Mouse (Mus musculus) layer of hippocampus, adult 8-10 months (tissue): ENCODE results near the gene Speer4d. TPM values are rescaled to one million over a fixed set of nuclear protein-coding genes. Genes with fewer than 3 reads are reported as not detected.
A peak's percentile ranks its signal among the peaks of the same experiment; 100 is the strongest.
"Not testable (repeated sequence)": the region's sequence is repeated elsewhere in the genome, so short reads cannot be mapped to it uniquely, and the experiment has no call there.

ENCODE experiments used
- DNase-seq, 2 experiments: peaks; one replicate each; pipeline ENCODE4 v3.0.0; 2022; ENCODE audit warnings: low spot score in 2 of 2
- total RNA-seq, 4 experiments: library from RNA; stranded (reverse); gene quantifications; 2 replicates each; pipeline ENCODE4 v1.2.4; 2022

Gene Speer4d
- total RNA-seq = not detected

GRCm38 (mm10) chr5:15618764-15619163 lies at the start of gene Speer4d:
Speer4d (plus strand) TSS chr5:15619064.
- DNase-seq = not testable (repeated sequence)

DNA sequence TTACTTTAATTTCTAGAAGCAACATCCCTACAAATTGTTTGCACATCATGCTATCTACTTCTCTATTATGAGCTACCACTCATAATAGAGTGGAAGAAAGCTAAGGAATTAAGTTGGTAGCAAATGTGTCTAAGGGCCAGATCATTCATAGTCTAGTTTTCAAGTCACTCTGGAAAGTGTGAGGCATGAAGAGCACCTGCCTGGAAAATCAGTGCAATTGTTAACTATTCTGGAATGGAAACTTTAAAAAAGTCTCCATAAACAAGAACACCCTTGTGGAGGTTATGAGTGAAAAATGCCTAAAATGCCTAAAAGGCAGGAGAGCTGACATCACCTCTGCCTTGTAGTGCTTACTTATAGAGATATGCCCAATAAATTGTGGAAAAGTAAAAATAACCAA lies 45.1 kb upstream of the Speer4d start:
- DNase-seq = not testable (repeated sequence)

DNA sequence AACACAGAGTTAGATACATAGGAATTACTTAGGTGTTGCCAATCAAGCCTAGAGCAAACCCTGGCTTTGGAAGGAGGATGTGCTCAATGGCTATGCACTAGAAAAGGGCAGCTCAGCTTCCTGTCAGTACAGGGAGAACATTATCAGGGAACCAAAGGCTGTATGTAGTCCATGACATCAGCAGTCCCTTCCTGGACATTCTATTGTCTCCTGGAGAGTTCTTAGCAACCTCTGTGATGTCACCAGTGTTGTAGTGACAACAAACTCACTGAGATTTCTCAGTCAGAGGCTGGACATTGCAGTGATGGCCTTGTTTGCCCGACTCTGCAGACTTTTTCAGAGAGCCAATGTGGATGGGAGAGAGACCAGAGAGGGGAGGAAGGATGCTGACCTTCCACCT lies 41.8 kb upstream of the Speer4d start, which contains the start of gene Gm21083:
Gene Gm21083 (plus strand): TSS at position 301 of the 400 bp plus-strand sequence.
- not testable (repeated sequence) for DNase-seq

GRCm38 (mm10) chr5:15586351-15586750 lies 32.5 kb upstream of the Speer4d start:
- DNase-seq = not testable (repeated sequence)

DNA sequence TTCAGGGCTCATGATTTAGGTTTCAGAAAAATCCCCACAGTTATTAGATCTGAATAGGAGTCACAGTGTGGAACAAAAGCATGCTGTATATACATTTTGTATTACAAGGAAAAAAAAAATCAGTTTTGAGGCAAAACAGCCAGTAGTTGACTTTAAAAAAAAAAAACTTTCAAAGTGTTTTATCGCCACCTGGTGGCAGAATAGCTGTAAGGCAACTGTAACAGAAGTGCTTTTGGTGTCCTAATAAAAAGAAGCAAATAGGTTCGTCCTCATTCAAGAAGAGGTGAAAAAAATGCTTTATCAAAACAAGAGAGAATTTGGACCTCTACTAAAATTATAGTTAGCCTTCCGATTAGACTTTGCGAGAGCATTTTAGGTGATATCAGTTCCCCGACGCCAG lies 30.6 kb upstream of the Speer4d start:
- DNase-seq = not testable (repeated sequence)

DNA sequence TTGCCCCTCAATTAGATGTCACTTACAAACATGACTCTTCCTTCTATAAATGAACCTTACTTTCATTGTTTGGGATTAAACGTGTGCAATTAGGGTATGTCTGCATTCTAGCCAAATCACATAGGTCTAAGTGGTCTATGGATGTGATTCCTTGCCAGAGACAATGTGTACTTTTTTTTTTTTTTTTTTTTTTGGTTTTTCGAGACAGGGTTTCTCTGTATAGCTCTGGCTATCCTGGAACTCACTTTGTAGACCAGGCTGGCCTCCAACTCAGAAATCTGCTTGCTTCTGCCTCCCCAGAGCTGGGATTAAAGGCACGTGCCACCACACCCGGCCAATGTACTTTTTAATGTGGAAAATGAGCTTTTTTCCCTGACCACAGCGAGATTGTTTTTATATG lies 28.2 kb upstream of the Speer4d start:
- not testable (repeated sequence) for DNase-seq

DNA sequence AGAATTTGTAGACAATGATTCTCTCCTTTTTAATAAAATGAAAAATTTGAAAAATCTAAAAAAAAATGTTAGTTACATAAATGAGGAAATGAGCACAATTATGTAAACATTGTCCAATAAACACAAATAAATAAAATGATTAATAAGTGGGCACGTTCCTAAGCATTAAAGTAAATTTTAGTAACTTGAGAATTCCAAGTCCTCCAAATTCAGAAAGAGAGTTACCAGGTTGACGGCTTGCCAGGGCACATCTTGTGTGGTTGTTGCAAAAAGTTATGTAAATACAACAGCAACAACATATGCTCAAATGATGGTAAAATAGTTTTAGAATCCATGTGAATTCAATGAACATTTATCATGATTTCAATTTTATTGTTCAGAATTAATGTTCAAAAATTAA lies 27.3 kb upstream of the Speer4d start:
- DNase-seq = not testable (repeated sequence)

GRCm38 (mm10) chr5:15598831-15599230 lies 20.0 kb upstream of the Speer4d start:
- not testable (repeated sequence) for DNase-seq

- DNase-seq = not testable (repeated sequence)
Measured at GRCm38 (mm10) chr5:15600342-15600741, 18.5 kb upstream of the Speer4d start.

GRCm38 (mm10) chr5:15601481-15601880 lies 17.4 kb upstream of the Speer4d start:
- DNase-seq = not testable (repeated sequence)

- not testable (repeated sequence) for DNase-seq
Measured at GRCm38 (mm10) chr5:15601960-15602359, 16.9 kb upstream of the Speer4d start.

- not testable (repeated sequence) for DNase-seq
Measured at GRCm38 (mm10) chr5:15602424-15602947, 16.4 kb upstream of the Speer4d start.

DNA sequence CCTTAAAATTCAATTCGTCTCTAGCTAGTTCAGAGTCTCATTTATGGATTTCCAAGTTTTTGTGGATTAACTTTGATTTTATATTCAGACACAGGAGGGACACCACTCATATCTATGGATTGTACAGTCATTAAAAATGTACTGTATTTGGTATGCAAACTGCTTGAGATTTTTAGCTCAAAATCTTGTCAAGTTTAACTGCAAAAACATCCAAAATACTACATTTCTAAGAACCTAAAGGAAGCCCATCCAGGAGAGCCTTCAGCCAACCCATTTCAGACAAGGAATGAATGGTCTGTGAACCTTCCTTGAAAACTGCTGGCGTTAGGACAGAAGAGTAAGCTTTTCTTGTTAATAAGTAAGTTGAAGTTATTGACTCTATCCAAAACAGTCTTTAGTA lies 15.9 kb upstream of the Speer4d start:
- DNase-seq = not testable (repeated sequence)

GRCm38 (mm10) chr5:15603585-15603984 lies 15.3 kb upstream of the Speer4d start:
- DNase-seq = not testable (repeated sequence)

GRCm38 (mm10) chr5:15606677-15607076 lies 12.2 kb upstream of the Speer4d start:
- DNase-seq = peak in 1 of 2 experiments; percentile 13

GRCm38 (mm10) chr5:15610695-15611094 lies 8.2 kb upstream of the Speer4d start:
- not testable (repeated sequence) for DNase-seq

DNA sequence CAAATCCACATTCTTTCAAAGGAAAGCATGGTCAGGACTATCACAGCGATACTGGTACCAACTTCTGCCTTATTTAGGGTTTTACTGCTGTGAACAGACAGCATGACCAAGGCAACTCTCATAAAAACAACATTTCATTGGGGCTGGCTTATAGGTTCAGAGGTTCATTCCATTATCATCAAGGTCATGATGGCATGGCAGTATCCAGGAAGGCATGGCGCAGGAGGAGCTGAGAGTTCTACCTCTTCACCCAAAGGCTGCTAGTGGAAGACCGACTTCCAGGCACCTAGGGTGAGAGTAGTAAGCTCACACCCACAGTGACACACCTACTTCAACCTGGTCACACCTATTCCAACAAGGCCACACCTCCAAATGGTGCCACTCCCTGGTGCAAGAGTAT lies 2.7 kb upstream of the Speer4d start:
- not testable (repeated sequence) for DNase-seq

- not testable (repeated sequence) for DNase-seq
Measured at GRCm38 (mm10) chr5:15628136-15628535, 9.3 kb downstream of the Speer4d start.

DNA sequence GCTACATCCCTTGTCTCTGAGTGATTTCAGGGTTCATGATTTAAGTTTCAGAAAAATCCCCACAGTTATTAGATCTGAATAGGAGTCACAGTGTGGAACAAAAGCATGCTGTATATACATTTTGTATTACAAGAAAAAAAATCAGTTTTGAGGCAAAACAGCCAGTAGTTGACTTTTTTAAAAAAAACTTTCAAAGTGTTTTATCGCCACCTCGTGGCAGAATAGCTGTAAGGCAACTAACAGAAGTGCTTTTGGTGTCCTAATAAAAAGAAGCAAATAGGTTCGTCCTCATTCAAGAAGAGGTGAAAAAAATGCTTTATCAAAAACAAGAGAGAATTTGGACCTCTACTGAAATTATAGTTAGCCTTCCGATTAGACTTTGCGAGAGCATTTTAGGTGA lies 11.2 kb downstream of the Speer4d start:
- not testable (repeated sequence) for DNase-seq

GRCm38 (mm10) chr5:15637637-15638036 lies 18.8 kb downstream of the Speer4d start:
- DNase-seq = not testable (repeated sequence)

- DNase-seq = peak in 1 of 2 experiments; percentile 9
Measured at GRCm38 (mm10) chr5:15645707-15646106, 26.8 kb downstream of the Speer4d start.

GRCm38 (mm10) chr5:15652334-15652733 lies 33.5 kb downstream of the Speer4d start:
- DNase-seq = not testable (repeated sequence)

GRCm38 (mm10) chr5:15656959-15657358 lies 38.1 kb downstream of the Speer4d start, which contains the start of gene 4930572O03Rik:
4930572O03Rik (minus strand) TSS chr5:15657059.
- DNase-seq = not testable (repeated sequence)
